Mouse (Mus musculus): ENCODE measurements around the gene Prr19. TPM values are rescaled to one million over a fixed set of nuclear protein-coding genes. Genes with fewer than 3 reads are reported as not detected.

The Prr19 gene
- polyA plus RNA-seq, 1 experiment from 2014 or later: 0.93 TPM

Other genes with a start within 250 kb of the Prr19 start
- gene Grik5, start 229.1 kb upstream of the Prr19 start, polyA plus RNA-seq (2015; fragmentation: Nextera tagmentation; extraction: Ambion mirVana): 12.8 and 14.7 TPM in 2 replicates
- gene Zfp574, start 228.8 kb upstream of the Prr19 start, polyA plus RNA-seq (2015; fragmentation: Nextera tagmentation; extraction: Ambion mirVana): 33.5 and 38.1 TPM in 2 replicates
- 21.9 and 22.2 TPM in 2 replicates for gene Pou2f2, start 121.7 kb upstream of the Prr19 start, polyA plus RNA-seq (2015; fragmentation: Nextera tagmentation; extraction: Ambion mirVana)
- 11.0 and 12.5 TPM in 2 replicates for gene Dedd2, start 80.8 kb upstream of the Prr19 start, polyA plus RNA-seq (2015; fragmentation: Nextera tagmentation; extraction: Ambion mirVana)
- 2.0 and 2.1 TPM in 2 replicates for gene Zfp526, start 80.0 kb upstream of the Prr19 start, polyA plus RNA-seq (2015; fragmentation: Nextera tagmentation; extraction: Ambion mirVana)
- 11.2 and 12.9 TPM in 2 replicates for gene Gsk3a, start 63.6 kb upstream of the Prr19 start, polyA plus RNA-seq (2015; fragmentation: Nextera tagmentation; extraction: Ambion mirVana)
- gene Erf, start 50.6 kb upstream of the Prr19 start, polyA plus RNA-seq (2015; fragmentation: Nextera tagmentation; extraction: Ambion mirVana): 5.5 and 5.8 TPM in 2 replicates
- 45.9 and 47.0 TPM in 2 replicates for gene Cic, start 33.7 kb upstream of the Prr19 start, polyA plus RNA-seq (2015; fragmentation: Nextera tagmentation; extraction: Ambion mirVana)
- gene Pafah1b3, start 3.4 kb upstream of the Prr19 start, polyA plus RNA-seq (2015; fragmentation: Nextera tagmentation; extraction: Ambion mirVana): 513 and 525 TPM in 2 replicates
- 14.1 and 16.4 TPM in 2 replicates for gene Tmem145, start 4.7 kb downstream of the Prr19 start, polyA plus RNA-seq (2015; fragmentation: Nextera tagmentation; extraction: Ambion mirVana)
- gene Megf8, start 15.8 kb downstream of the Prr19 start, polyA plus RNA-seq (2015; fragmentation: Nextera tagmentation; extraction: Ambion mirVana): 14.2 and 16.6 TPM in 2 replicates
- not detected in 2 replicates for gene Cnfn, start 68.3 kb downstream of the Prr19 start, polyA plus RNA-seq (2015; fragmentation: Nextera tagmentation; extraction: Ambion mirVana)
- gene Lipe, start 97.3 kb downstream of the Prr19 start, polyA plus RNA-seq (2015; fragmentation: Nextera tagmentation; extraction: Ambion mirVana): 10.6 and 11.9 TPM in 2 replicates
- gene Cxcl17, start 111.5 kb downstream of the Prr19 start, polyA plus RNA-seq (2015; fragmentation: Nextera tagmentation; extraction: Ambion mirVana): 0.40 and 0.45 TPM in 2 replicates
- gene Ceacam1, start 176.2 kb downstream of the Prr19 start, polyA plus RNA-seq (2015; fragmentation: Nextera tagmentation; extraction: Ambion mirVana): 0.39 and 0.49 TPM in 2 replicates
- gene Ceacam2, start 238.4 kb downstream of the Prr19 start, polyA plus RNA-seq (2015; fragmentation: Nextera tagmentation; extraction: Ambion mirVana): 0.14 and 0.15 TPM in 2 replicates

Data from forebrain, embryonic 13.5 days (tissue).